Mouse (Mus musculus) heart, adult 2 months (tissue): Measurements from ENCODE around the gene Rars2.

Experiments
- CTCF ChIP-seq: fragments of 200-600 bp; IDR thresholded peaks from 2 replicates; pipeline ENCODE4 v1.8.1; 2022; ENCODE audit warnings: antibody characterized with exemption, mild to moderate bottlenecking, moderate library complexity
- POLR2A ChIP-seq: fragments of 200-500 bp; IDR thresholded peaks from 2 replicates; pipeline ENCODE4 v1.6.1; 2011; ENCODE audit warnings: mild to moderate bottlenecking, low read depth, low read length, control low read depth; ENCODE audit not compliant: insufficient read depth

- no peak for TF ChIP-seq CTCF
- no peak for TF ChIP-seq POLR2A
Measured at GRCm38 (mm10) chr4:34582476-34582875, 32.3 kb upstream of the Rars2 start.
